Mouse (Mus musculus) cortical plate, adult 2 months (tissue): ENCODE measurements around the gene Dhrs3. TPM values are rescaled to one million over a fixed set of nuclear protein-coding genes. Genes with fewer than 3 reads are reported as not detected.
A peak's percentile ranks its signal among the peaks of the same experiment; 100 is the strongest.

Experiments used
- H3K27ac ChIP-seq: fragments of 200-500 bp; 2 replicates; pipeline ENCODE4 v1.5.1; 2012; ENCODE audit warnings: low read length, control low read depth, inconsistent platforms; ENCODE audit not compliant: insufficient read depth
- H3K4me1 ChIP-seq: fragments of 200-500 bp; 2 replicates; pipeline ENCODE4 v1.6.1; 2011; ENCODE audit warnings: low read length; ENCODE audit not compliant: control insufficient read depth, insufficient read depth
- H3K4me3 ChIP-seq: fragments of 200-500 bp; 2 replicates; pipeline ENCODE4 v1.5.1; 2011; ENCODE audit warnings: mild to moderate bottlenecking, low read length, control low read depth; ENCODE audit not compliant: insufficient read depth
- CTCF ChIP-seq: fragments of 200-500 bp; IDR thresholded peaks from 2 replicates; pipeline ENCODE4 v1.5.1; 2011; ENCODE audit warnings: mild to moderate bottlenecking, control low read depth, low read length; ENCODE audit not compliant: insufficient read depth; ENCODE audit errors: extremely low read depth
- POLR2A ChIP-seq: fragments of 200-500 bp; IDR thresholded peaks from 2 replicates; pipeline ENCODE4 v1.6.1; 2011; ENCODE audit warnings: mild to moderate bottlenecking, low read length, control low read depth; ENCODE audit not compliant: insufficient read depth; ENCODE audit errors: extremely low read depth
- polyA plus RNA-seq: library from polyadenylated mRNA; depleted of rRNA; stranded (reverse); fragments of >200 nt; gene quantifications from 2 replicates; pipeline ENCODE4 v1.2.3, GENCODE M21; 2012

Dhrs3 gene
- polyA plus RNA-seq, 1 experiment = 28.3 TPM

- TF ChIP-seq POLR2A (no peak), CTCF (no peak)
- H3K4me1 ChIP-seq = no peaks in the 10 kb centered on the region; the same call in 1 of the 2 replicates
- no peak overlapping the region for H3K4me3 ChIP-seq
- no peak overlapping the region for H3K27ac ChIP-seq
These were observed 6.2 kb upstream of the Dhrs3 start for GRCm38 (mm10) chr4:144886460-144886859.

- no peak for TF ChIP-seq POLR2A
- no peak for TF ChIP-seq CTCF
- no peak overlapping the region for H3K27ac ChIP-seq
- no peak overlapping the region for H3K4me3 ChIP-seq
- no peaks in the 10 kb centered on the region for H3K4me1 ChIP-seq
These were observed 3.9 kb upstream of the Dhrs3 start for GRCm38 (mm10) chr4:144888750-144889149.

- Histone ChIP-seq H3K27ac (no peak overlapping the region), H3K4me3 (no peak overlapping the region), H3K4me1 (no peaks in the 10 kb centered on the region)
- TF ChIP-seq CTCF (no peak), POLR2A (no peak)
These were observed 2.9 kb upstream of the Dhrs3 start for GRCm38 (mm10) chr4:144889505-144890301.

GRCm38 (mm10) chr4:144890690-144891120, 1.9 kb upstream of the Dhrs3 start:
- TF ChIP-seq CTCF = peak; percentile 86
- no peak for TF ChIP-seq POLR2A
- no peak overlapping the region for H3K27ac ChIP-seq
- no peaks in the 10 kb centered on the region for H3K4me1 ChIP-seq
- no peak overlapping the region for H3K4me3 ChIP-seq

GRCm38 (mm10) chr4:144891121-144891711, 1.4 kb upstream of the Dhrs3 start:
- no peak overlapping the region for H3K27ac ChIP-seq

GRCm38 (mm10) chr4:144891743-144892132, 889 bp upstream of the Dhrs3 start:
- Histone ChIP-seq H3K27ac (peak overlapping the region; percentile 61; the same call in 1 of the 2 replicates), H3K4me3 (peak overlapping the region; percentile 68), H3K4me1 (peaks cover 3% of the 10 kb centered on the region; the same call in 1 of the 2 replicates)
- no peak for TF ChIP-seq POLR2A
- no peak for TF ChIP-seq CTCF

More at GRCm38 (mm10) chr4:144891121-144891711, 1.4 kb upstream of the Dhrs3 start:
- Histone ChIP-seq H3K4me1 (peaks cover 3% of the 10 kb centered on the region; the same call in 1 of the 2 replicates), H3K4me3 (no peak overlapping the region)
- TF ChIP-seq POLR2A (no peak), CTCF (no peak)

GRCm38 (mm10) chr4:144892937-144893272, 278 bp downstream of the Dhrs3 start:
- Histone ChIP-seq H3K4me1 (peaks cover 3% of the 10 kb centered on the region; the same call in 1 of the 2 replicates), H3K27ac (peak overlapping the region; percentile 48), H3K4me3 (peak overlapping the region; percentile 68)
- TF ChIP-seq CTCF = no peak

- TF ChIP-seq POLR2A = no peak
- Histone ChIP-seq H3K4me1 (peaks cover 3% of the 10 kb centered on the region; the same call in 1 of the 2 replicates), H3K27ac (peak overlapping the region; percentile 71; the same call in 1 of the 2 replicates), H3K4me3 (peak overlapping the region; percentile 68)
These were observed 1.2 kb downstream of the Dhrs3 start for GRCm38 (mm10) chr4:144893561-144894486.
